Mouse (Mus musculus): Measurements from ENCODE around the gene Lsm5. TPM values are rescaled to one million over a fixed set of nuclear protein-coding genes. Genes with fewer than 3 reads are reported as not detected.

The Lsm5 gene
- polyA plus RNA-seq (2012; rRNA removed; ENCODE audit: low replicate concordance): 1.3 and 1.9 TPM in 2 replicates

GRCm38 (mm10) chr6:56703931-56704900 lies at the start of gene Lsm5:
Gene Lsm5, minus strand, starts transcription at chr6:56704710.

GRCm38 (mm10) chr6:56714574-56715269 lies 10.2 kb upstream of the Lsm5 start, which contains the start of gene Avl9:
Gene Avl9, plus strand, starts transcription at chr6:56714899.

Other genes starting within 250 kb of the Lsm5 start
- 0.18 and 0.40 TPM in 2 replicates for gene Pde1c, start 135.6 kb downstream of the Lsm5 start, polyA plus RNA-seq (2012; rRNA removed; ENCODE audit: low replicate concordance)
- gene Avl9, start 10.2 kb upstream of the Lsm5 start, polyA plus RNA-seq (2012; rRNA removed; ENCODE audit: low replicate concordance): 5.4 and 6.8 TPM in 2 replicates
- 6.4 and 11.8 TPM in 2 replicates for gene Kbtbd2, start 93.1 kb upstream of the Lsm5 start, polyA plus RNA-seq (2012; rRNA removed; ENCODE audit: low replicate concordance)
- 69.0 and 78.8 TPM in 2 replicates for gene Fkbp9, start 127.3 kb upstream of the Lsm5 start, polyA plus RNA-seq (2012; rRNA removed; ENCODE audit: low replicate concordance)
- gene Nt5c3, start 219.2 kb upstream of the Lsm5 start, polyA plus RNA-seq (2012; rRNA removed; ENCODE audit: low replicate concordance): 5.2 and 6.1 TPM in 2 replicates
- gene Vmn1r4, start 219.3 kb upstream of the Lsm5 start, polyA plus RNA-seq (2012; rRNA removed; ENCODE audit: low replicate concordance): 0.06 TPM in 1 of 2 replicates, not detected in the other